Mouse (Mus musculus) liver, embryonic 16.5 days (tissue): ENCODE measurements around the gene Ptafr. TPM values are rescaled to one million over a fixed set of nuclear protein-coding genes. Genes with fewer than 3 reads are reported as not detected.

Experiments used
- ATAC-seq: fragments of 200-750 bp; cut with Nextera tagmentation; 2 replicates; pipeline ENCODE4 v1.8.0; 2017; ENCODE audit warnings: low read depth, mild to moderate bottlenecking, moderate number of reproducible peaks, moderate library complexity
- H3K27ac ChIP-seq: fragments of 300-500 bp; sonication (generic); 2 replicates; pipeline ENCODE4 v1.5.1; 2014; ENCODE audit warnings: mild to moderate bottlenecking, low read length
- H3K27me3 ChIP-seq: fragments of 300-500 bp; sonication (generic); 2 replicates; pipeline ENCODE4 v1.6.1; 2014; ENCODE audit warnings: low read depth, low read length, mixed read lengths; ENCODE audit not compliant: control insufficient read depth, insufficient read depth
- H3K36me3 ChIP-seq: fragments of 300-500 bp; sonication (generic); 2 replicates; pipeline ENCODE4 v1.6.1; 2014; ENCODE audit warnings: mild to moderate bottlenecking; ENCODE audit not compliant: control insufficient read depth, insufficient read depth
- H3K4me1 ChIP-seq: fragments of 300-500 bp; sonication (generic); 2 replicates; pipeline ENCODE4 v1.6.1; 2014; ENCODE audit warnings: low read depth, low read length, mixed read lengths; ENCODE audit not compliant: control insufficient read depth
- H3K4me2 ChIP-seq: fragments of 300-500 bp; sonication (generic); 2 replicates; pipeline ENCODE4 v1.6.1; 2014; ENCODE audit warnings: low read depth, low read length, mixed read lengths
- H3K4me3 ChIP-seq: fragments of 300-500 bp; sonication (generic); 2 replicates; pipeline ENCODE4 v1.5.1; 2014; ENCODE audit warnings: low read depth, mild to moderate bottlenecking, low read length
- H3K9ac ChIP-seq: fragments of 300-500 bp; sonication (generic); 2 replicates; pipeline ENCODE4 v1.6.1; 2014; ENCODE audit warnings: low read depth, low read length
- H3K9me3 ChIP-seq: fragments of 300-500 bp; sonication (generic); replicated peaks from 2 replicates; pipeline ENCODE4 v1.6.1; 2016; ENCODE audit warnings: low read length; ENCODE audit not compliant: control insufficient read depth
- WGBS: fragments of 180-500 bp; shearing (Covaris S2); extraction: QIAGEN DNeasy Blood & Tissue Kit; methylation state at CpG from one replicate; pipeline ENCODE4 v1.1.7; 2014; ENCODE audit not compliant: insufficient replicate concordance; 5-methylcytosine and 5-hydroxymethylcytosine counted together
- polyA plus RNA-seq: library from polyadenylated mRNA; unstranded; fragments of >200 nt; fragmentation: Nextera tagmentation; extraction: Ambion mirVana; gene quantifications from 2 replicates; pipeline ENCODE4 v1.2.1, GENCODE M21; 2015

Gene Ptafr
- polyA plus RNA-seq, 1 experiment from 2014 or later = 1.2 TPM

- peaks cover 45% of the 10 kb centered on the region for H3K4me1 ChIP-seq
- H3K9ac ChIP-seq = no peak overlapping the region
- 62% methylated on average over 8 of the region's 8 CpGs for WGBS
- H3K9me3 ChIP-seq = no peaks in the 10 kb centered on the region
- H3K27me3 ChIP-seq = no peaks in the 10 kb centered on the region
- H3K36me3 ChIP-seq = peaks cover 8% of the 10 kb centered on the region
- H3K4me2 ChIP-seq = no peak overlapping the region
- peak overlapping the region; percentile 64; the same call in 1 of the 2 replicates for H3K27ac ChIP-seq
- no peak for ATAC-seq
- H3K4me3 ChIP-seq = no peak overlapping the region
Measured at GRCm38 (mm10) chr4:132527917-132528522, 35.8 kb upstream of the Ptafr start.

- peaks cover 48% of the 10 kb centered on the region for H3K4me1 ChIP-seq
- peaks cover 8% of the 10 kb centered on the region for H3K36me3 ChIP-seq
- H3K27me3 ChIP-seq = no peaks in the 10 kb centered on the region
- H3K27ac ChIP-seq = peak overlapping the region; percentile 99
- no peak overlapping the region; the same call in 1 of the 2 replicates for H3K4me3 ChIP-seq
- ATAC-seq = no peak
- 25% methylated on average over 4 of the region's 4 CpGs for WGBS
- peak overlapping the region; percentile 97; the same call in 1 of the 2 replicates for H3K9ac ChIP-seq
- peak overlapping the region; percentile 89 for H3K4me2 ChIP-seq
- H3K9me3 ChIP-seq = no peaks in the 10 kb centered on the region
Measured at GRCm38 (mm10) chr4:132529344-132529743, 34.5 kb upstream of the Ptafr start.

DNA sequence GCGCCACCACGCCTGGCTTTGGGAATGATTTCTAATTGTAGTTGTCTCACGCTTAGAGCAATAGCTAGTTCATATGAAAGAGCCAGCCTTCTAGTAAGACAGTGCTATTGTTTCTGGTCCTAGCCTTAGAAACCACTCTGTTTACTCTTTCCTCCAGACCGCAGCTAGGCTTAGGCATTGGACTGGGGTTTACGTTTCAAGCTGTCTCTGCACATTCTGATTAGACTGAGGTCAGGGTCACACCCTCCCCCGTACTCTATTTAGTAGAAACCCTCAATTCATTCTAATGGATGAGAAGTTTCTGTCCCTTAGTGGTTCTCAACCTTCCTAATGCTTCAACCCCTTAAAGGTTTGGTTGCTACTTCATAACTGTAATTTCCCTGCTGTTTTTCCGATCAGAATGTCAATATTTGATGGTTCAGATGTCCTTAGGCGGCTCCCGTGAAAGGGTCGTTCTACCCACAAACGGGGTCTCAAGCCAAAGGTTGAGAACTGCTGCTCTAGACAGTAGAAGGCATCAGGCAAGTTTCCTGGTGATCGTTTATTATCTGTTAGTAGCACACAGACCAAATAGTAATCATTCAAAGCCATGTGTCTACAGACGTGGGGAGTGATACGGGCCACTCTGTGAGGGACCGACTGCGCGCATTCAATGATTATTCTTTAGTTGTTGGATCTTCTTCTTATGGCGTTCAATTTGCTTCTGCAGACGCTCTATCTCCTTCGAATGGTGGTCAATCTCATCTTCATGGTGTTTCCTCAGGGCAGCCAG, 33.6 kb upstream of the Ptafr start:
- ATAC-seq = peak; percentile 71
- 28% methylated on average over 20 of the region's 20 CpGs for WGBS
- Histone ChIP-seq H3K9ac (peak overlapping the region; percentile 97), H3K27me3 (no peaks in the 10 kb centered on the region), H3K4me3 (peak overlapping the region; percentile 97), H3K27ac (peak overlapping the region; percentile 99), H3K4me1 (peaks cover 47% of the 10 kb centered on the region), H3K4me2 (peak overlapping the region; percentile 89), H3K36me3 (peaks cover 8% of the 10 kb centered on the region), H3K9me3 (no peaks in the 10 kb centered on the region)

- H3K9ac ChIP-seq = peak overlapping the region; percentile 97
Measured at GRCm38 (mm10) chr4:132532496-132532895, 31.4 kb upstream of the Ptafr start.

DNA sequence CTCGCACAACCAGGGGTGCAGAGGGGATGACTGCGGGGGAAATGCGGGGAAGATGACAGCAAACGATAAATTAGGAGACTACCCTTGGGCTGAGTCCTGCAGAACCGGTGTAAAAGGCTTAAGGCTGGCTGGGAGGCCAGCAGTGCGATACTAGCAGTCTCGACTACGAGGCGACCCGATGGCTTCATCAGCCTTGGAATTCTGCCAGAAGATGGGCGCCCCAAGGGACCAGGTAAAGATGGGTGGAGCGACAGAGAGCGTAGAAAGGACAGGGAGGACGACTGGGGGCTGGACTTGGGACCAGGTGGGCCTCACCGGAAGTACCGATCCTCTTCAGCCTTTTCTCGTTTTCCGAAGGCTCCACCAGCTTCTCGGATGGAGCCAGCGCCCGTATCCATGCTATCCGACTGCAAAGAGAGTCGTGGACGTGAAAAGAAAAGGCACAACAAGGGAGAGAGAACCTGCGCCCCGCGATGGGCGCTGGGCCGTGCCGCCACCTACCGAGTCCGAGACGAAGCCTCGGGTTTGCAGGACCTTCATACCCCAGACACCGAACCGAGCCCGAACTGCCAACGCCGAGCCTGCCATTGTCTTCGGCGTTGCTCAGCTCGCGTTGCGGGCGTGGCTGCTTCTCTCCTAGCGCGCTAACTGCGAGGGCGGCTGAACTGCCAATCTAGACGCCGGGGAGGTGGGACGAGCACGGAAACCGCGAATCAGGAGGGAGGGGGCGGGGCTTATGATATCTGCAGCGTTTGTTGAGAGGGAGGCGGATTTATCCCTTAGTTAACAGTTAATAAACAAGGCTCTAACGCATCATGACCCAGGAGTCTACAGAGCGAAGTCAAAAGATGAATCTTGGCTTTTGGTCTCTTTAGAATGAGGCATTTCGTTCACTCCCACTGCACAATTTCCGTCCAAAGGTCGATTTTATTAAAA, 30.6 kb upstream of the Ptafr start, which contains the start of gene Atpif1:
Gene Atpif1 (minus strand): TSS at position 679 of the 936 bp plus-strand sequence.
- ATAC-seq = peak; percentile 70
- Histone ChIP-seq H3K27ac (peak within 1 kb of the TSS; percentile 99), H3K36me3 (peaks cover 16% of the 10 kb centered on the region), H3K9me3 (no peaks in the 10 kb centered on the region), H3K27me3 (no peaks in the 10 kb centered on the region), H3K4me1 (peaks cover 59% of the 10 kb centered on the region), H3K9ac (peak within 1 kb of the TSS; percentile 97), H3K4me2 (peak within 1 kb of the TSS; percentile 89), H3K4me3 (peak within 1 kb of the TSS; percentile 97)
- WGBS = under 1% methylated on average over 63 of the region's 63 CpGs

More at GRCm38 (mm10) chr4:132532496-132532895, 31.4 kb upstream of the Ptafr start:
- Histone ChIP-seq H3K36me3 (peaks cover 12% of the 10 kb centered on the region), H3K4me2 (peak overlapping the region; percentile 89), H3K27ac (peak overlapping the region; percentile 99), H3K9me3 (no peaks in the 10 kb centered on the region), H3K27me3 (no peaks in the 10 kb centered on the region), H3K4me3 (peak overlapping the region; percentile 97), H3K4me1 (peaks cover 55% of the 10 kb centered on the region)
- ATAC-seq = peak; percentile 43
- WGBS = 1% methylated on average over 5 of the region's 5 CpGs

- ATAC-seq = peak; percentile 64
- Histone ChIP-seq H3K27me3 (no peaks in the 10 kb centered on the region), H3K4me3 (peak within 1 kb of the TSS; percentile 97), H3K36me3 (peaks cover 17% of the 10 kb centered on the region), H3K4me2 (peak within 1 kb of the TSS; percentile 89), H3K9ac (peak within 1 kb of the TSS; percentile 97), H3K9me3 (no peaks in the 10 kb centered on the region), H3K27ac (peak within 1 kb of the TSS; percentile 99), H3K4me1 (peaks cover 41% of the 10 kb centered on the region)
- WGBS = under 1% methylated on average over 58 of the region's 60 CpGs
Measured at GRCm38 (mm10) chr4:132535406-132536121, 28.3 kb upstream of the Ptafr start, which contains the start of gene Dnajc8. Gene Dnajc8 (plus strand): TSS chr4:132535550.

DNA sequence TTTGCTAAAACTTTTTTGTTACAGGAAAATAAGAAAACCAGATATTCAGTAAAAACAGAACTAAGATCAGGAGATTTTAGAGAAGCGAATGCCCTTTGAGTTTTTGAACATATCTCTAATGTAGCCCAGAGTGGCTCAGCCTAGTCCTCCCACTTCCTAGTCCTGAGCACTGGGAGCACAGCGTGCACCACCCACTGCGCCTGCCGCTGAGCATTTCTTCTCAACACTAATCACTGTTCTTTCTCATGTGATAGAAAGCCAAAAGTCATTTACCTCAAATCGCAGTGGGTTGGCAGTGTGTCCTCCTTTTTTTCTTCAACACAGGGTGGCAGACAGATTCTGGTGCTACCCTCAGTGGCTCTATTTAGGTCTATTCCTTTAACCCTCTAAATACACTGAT, 24.4 kb upstream of the Ptafr start:
- 87% methylated on average over 5 of the region's 5 CpGs for WGBS

GRCm38 (mm10) chr4:132541413-132541812, 22.5 kb upstream of the Ptafr start:
- 89% methylated on average over 4 of the region's 4 CpGs for WGBS
- no peak overlapping the region for H3K4me3 ChIP-seq
- peaks cover 57% of the 10 kb centered on the region for H3K36me3 ChIP-seq
- peaks cover 14% of the 10 kb centered on the region for H3K4me1 ChIP-seq
- H3K9ac ChIP-seq = no peak overlapping the region
- ATAC-seq = no peak
- H3K27me3 ChIP-seq = no peaks in the 10 kb centered on the region
- H3K9me3 ChIP-seq = no peaks in the 10 kb centered on the region
- H3K4me2 ChIP-seq = no peak overlapping the region
- no peak overlapping the region for H3K27ac ChIP-seq

More for the DNA sequence above, 24.4 kb upstream of the Ptafr start:
- peaks cover 44% of the 10 kb centered on the region for H3K36me3 ChIP-seq
- no peaks in the 10 kb centered on the region for H3K9me3 ChIP-seq
- no peak overlapping the region for H3K9ac ChIP-seq
- H3K27me3 ChIP-seq = no peaks in the 10 kb centered on the region
- ATAC-seq = no peak
- peaks cover 20% of the 10 kb centered on the region for H3K4me1 ChIP-seq
- H3K4me2 ChIP-seq = no peak overlapping the region
- no peak overlapping the region for H3K4me3 ChIP-seq
- no peak overlapping the region for H3K27ac ChIP-seq
